Mouse (Mus musculus): ENCODE results near the gene Ppp1r18. TPM values are rescaled to one million over a fixed set of nuclear protein-coding genes. Genes with fewer than 3 reads are reported as not detected.

The Ppp1r18 gene
- total RNA-seq, 4 experiments from 2014 or later = 10.5 to 13.5 (median 11.8) TPM

GRCm38 (mm10) chr17:35909919-35910369 is 44.6 kb downstream of the Ppp1r18 start, which contains the start of gene Atat1:
Gene Atat1 (minus strand): TSS chr17:35910075.
- DNase-seq (ENCODE audit: low spot score) = peak; percentile 94

- no peak for DNase-seq (ENCODE audit: low spot score)
Measured at GRCm38 (mm10) chr17:35914975-35915374, 49.6 kb downstream of the Ppp1r18 start.

- no peak for DNase-seq (ENCODE audit: low spot score)
Measured at GRCm38 (mm10) chr17:35915538-35916296, 50.3 kb downstream of the Ppp1r18 start.

DNA sequence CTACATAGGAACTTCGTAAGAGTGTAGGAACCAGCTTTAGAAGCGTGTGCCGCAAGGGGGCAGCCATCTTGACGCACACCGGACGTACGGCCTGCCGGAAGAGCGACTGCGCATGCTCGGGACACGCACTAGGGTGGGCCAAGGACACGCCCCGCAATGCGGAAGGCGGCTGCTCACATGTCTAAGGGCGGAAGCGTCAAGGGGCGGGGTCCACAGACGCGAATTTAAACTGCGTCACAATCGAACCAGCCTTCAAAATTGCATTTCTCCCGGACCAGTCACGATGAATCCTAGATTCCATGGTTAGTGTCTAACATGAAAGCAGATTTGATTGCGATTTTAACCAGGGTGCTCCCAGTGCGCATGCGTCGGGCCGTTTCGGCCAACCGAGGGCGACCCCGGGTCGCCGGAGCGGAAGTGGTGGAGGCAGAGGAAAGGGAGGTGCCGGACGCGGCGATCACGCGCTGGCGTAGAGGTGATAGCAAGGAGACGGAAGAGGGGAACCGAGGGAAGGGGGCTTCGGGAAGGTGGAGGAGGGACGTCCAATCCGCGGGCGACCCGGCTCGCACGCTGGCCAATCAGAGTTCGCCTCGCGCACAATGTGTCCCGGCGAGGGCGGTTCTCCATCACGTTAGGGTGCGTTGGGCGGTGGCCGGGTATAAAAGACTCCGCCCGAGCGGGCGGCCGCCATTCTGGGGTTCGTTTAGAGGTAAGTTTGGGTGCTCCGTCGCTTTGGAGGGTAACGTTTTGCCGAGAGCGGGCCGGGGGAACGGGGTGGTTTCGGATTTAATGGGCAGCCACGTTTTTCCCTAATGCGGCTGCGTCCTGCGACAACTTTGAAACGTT is 51.1 kb downstream of the Ppp1r18 start, which contains the start of the genes Mrps18b and Ppp1r10:
Gene Mrps18b (minus strand): TSS at position 93 of the 846 bp plus-strand sequence.
Gene Ppp1r10 (plus strand): TSS at position 138 of the 846 bp plus-strand sequence.
- DNase-seq (ENCODE audit: low spot score) = peak; percentile 99

DNA sequence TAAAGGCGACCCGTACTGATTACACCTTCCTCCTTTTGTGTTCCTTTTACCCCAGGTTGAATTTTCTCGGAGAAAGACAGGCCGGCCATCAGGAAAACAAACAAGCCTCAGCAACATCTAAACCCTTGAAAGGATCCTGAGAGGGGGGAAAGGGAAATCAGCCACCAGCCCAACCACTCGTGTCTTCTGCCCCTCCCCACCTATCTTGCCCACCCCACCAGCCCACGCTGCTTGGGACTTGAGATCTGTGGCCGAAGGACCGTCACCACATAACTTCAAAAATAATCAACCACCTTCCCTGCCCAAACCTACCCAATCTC is 51.7 kb downstream of the Ppp1r18 start:
- DNase-seq (ENCODE audit: low spot score) = no peak

DNA sequence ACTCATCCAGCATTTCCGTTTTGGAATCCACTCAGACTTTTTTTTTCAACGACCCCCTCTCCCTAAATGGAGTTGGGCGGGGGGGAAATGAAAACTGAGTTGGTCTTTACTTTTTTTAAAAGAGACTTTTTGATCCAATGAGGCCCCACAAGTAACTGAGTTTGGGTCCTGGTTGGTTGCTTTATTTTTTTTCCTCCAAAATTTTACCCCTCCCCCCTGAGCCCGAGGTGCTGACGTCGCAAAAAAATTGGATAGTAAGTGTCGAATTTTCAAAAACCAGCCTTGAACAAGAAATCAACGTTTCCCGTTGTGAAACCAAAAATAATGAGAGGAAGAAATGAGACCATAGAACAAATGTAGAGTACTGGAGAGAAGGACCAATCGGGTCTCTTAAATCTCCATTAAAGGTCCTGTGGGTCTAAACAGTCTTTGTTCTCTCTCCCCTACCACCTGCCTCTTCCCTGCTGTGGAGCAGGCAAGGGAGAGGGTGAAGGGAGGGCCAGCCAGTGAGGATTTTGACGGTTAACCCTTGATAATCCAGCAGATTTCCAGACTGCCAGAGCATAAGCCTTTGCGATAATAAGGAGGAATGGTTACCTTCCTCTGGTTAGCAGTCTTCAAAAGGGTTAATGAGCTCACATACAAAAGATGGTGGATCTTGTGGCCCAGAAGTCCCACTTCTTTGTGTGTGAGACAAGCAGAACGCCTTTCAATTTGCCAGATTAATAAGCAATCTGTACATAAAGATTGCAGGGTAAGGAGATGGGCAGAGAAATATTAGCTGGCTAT is 52.3 kb downstream of the Ppp1r18 start:
- peak; percentile 44 for DNase-seq (ENCODE audit: low spot score)

DNA sequence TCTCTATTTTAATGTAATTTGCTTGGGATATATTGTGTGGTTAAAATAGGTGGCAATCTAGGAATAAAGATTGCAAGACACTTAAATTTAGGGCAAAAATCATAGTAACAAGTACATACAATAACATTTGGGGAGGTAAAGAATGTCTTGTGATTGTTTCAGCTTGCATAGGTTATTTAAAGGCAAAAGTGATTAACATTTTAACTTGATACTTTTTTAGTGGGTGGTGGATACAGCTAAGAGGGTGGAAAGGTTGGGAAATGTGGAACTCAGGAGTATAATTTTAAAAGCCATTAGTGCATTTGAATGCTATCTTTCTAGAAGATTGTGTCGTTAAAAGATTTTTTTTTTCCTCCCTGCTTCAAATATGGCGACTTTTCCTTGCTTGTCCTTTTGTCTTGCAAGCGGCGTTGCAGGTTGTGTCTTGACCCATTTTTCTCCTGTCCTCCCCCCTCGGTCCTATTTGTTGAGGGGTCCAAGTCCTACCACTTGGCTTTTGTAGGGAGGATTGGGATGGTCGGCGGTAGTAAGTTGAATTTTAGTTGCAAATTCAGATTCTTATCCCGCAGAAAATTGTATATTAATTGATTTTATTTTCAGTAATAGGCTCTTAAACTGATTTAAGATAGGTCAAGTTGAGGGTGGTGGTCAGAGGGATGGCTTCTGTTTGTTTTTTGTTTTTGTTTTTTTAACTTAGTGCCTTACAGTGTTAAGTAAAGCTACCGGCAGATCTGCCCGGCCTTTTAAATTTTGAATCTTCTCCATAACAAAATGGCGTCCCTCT is 53.1 kb downstream of the Ppp1r18 start:
- DNase-seq (ENCODE audit: low spot score) = peak; percentile 70

DNA sequence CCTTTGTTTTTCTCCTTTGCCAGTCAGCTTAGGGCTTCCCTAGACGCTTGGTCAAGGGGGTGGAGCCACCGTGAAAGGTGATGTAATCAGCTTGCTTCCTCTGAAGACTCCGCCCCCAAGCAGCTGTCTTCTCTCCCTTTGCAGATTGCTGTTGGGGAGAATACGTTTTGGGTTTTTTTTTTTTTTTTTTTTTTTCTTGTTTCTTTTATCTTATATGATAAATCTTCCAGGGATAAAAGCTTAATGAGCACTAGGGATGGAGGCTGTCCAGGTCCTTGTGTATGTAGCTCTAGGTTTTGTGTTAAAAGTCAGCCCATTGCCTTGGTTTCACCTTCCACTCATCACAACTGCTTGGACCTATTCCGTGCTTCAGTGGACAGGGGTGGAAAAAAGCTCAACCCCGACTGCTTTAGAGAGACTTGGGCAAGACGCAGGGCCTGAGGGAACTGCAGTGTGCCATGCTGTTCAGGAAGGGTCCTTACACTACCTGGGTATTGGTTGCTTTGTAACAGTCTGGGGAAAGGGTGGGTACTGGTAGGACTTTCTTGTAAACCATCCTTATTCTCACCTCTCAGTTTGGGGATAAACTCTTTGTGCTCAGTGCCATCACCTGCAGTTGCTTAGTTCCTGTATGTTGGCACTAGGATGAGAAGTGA is 53.8 kb downstream of the Ppp1r18 start:
- peak; percentile 97 for DNase-seq (ENCODE audit: low spot score)

DNA sequence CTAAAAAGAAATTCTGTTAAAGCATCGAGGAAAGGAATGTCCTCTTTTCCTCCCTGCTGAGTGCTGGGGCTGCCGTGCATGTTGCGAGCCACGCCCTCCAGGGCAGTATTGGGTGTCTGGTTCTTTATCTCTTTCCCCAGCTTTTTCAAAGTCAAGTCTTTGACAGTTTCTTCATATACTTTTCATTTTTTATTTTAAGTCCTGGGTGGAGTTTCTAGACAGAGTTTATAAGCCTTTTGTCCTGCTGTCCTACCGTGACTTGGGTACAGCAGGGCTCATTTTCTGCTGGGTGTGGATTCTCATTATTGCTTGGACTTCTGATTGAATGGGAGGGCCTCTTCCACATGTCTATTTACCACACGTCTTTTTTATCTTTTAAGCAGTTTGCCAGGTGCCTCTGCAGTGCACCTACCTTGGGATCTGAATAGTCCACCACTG is 54.5 kb downstream of the Ppp1r18 start:
- no peak for DNase-seq (ENCODE audit: low spot score)

GRCm38 (mm10) chr17:35920384-35920783 is 55.0 kb downstream of the Ppp1r18 start:
- DNase-seq (ENCODE audit: low spot score) = no peak

GRCm38 (mm10) chr17:35920862-35921562 is 55.6 kb downstream of the Ppp1r18 start:
- DNase-seq (ENCODE audit: low spot score) = no peak

DNA sequence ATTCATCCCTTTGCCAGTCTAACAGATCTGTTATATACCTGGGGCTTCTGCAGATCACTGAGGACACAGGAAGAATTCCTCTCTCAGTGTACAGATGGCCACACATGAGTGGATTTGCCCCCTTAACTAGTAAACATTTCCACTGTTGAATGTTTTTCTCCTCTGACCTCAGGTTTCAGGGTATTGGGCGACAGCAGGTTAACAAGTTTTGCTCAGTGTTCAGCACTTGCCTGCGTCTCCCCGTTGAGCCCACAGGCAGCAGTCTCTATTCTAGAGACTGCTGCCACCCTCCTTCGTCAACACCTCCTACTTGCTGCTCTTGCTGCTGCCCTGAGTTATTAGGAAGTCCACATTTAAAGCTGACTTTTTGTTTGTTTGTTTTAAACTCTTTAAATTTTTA is 56.3 kb downstream of the Ppp1r18 start:
- no peak for DNase-seq (ENCODE audit: low spot score)

GRCm38 (mm10) chr17:35922566-35922965 is 57.2 kb downstream of the Ppp1r18 start:
- no peak for DNase-seq (ENCODE audit: low spot score)

- no peak for DNase-seq (ENCODE audit: low spot score)
Measured at GRCm38 (mm10) chr17:35923281-35923680, 57.9 kb downstream of the Ppp1r18 start.

Small RNA genes within 50 kb of the gene (microRNA-seq; reads per million reads assigned to microRNA genes)
- gene Gm28033 (not detected), gene Mir1894 (not detected)

Other genes with a start within 250 kb of the Ppp1r18 start
- not detected for gene Gm9573, start 239.0 kb upstream of the Ppp1r18 start, total RNA-seq (2022)
- not detected for gene Mucl3, start 221.9 kb upstream of the Ppp1r18 start, total RNA-seq (2022)
- gene Vars2, start 198.0 kb upstream of the Ppp1r18 start, total RNA-seq (2022) = 10 to 100 TPM; 30.4 to 34.9 (median 31.8) TPM
- gene Gtf2h4, start 191.9 kb upstream of the Ppp1r18 start, total RNA-seq (2022) = 10 to 100 TPM; 18.4 to 22.2 (median 21.2) TPM
- 10 to 100 TPM; 23.8 to 30.0 (median 29.5) TPM for gene Ddr1, start 161.0 kb upstream of the Ppp1r18 start, total RNA-seq (2022)
- gene Ier3, start 43.9 kb upstream of the Ppp1r18 start, total RNA-seq (2022) = 10 to 100 TPM; 31.3 to 64.3 (median 38.9) TPM
- gene Flot1, start 42.4 kb upstream of the Ppp1r18 start, total RNA-seq (2022) = 100 to 1,000 TPM; 154 to 174 (median 157) TPM
- gene Tubb5, start 27.3 kb upstream of the Ppp1r18 start, total RNA-seq (2022) = 10 to 100 TPM; 65.2 to 94.6 (median 72.1) TPM
- 10 to 100 TPM; 11.5 to 12.8 (median 12.0) TPM for gene Mdc1, start 24.1 kb upstream of the Ppp1r18 start, total RNA-seq (2022)
- 1 to 10 TPM; 1.7 to 2.9 (median 1.8) TPM for gene Nrm, start 4.3 kb upstream of the Ppp1r18 start, total RNA-seq (2022)
- 10 to 100 TPM; 18.7 to 20.8 (median 20.1) TPM for gene Dhx16, start 14.2 kb downstream of the Ppp1r18 start, total RNA-seq (2022)
- 100 to 1,000 TPM in 3 of 4 experiments, 10 to 100 TPM in 1; 85.5 to 115 (median 106) TPM for gene 2310061I04Rik, start 31.8 kb downstream of the Ppp1r18 start, total RNA-seq (2022)
- 1 to 10 TPM; 6.6 to 9.3 (median 8.3) TPM for gene Atat1, start 44.5 kb downstream of the Ppp1r18 start, total RNA-seq (2022)
- gene Mrps18b, start 50.8 kb downstream of the Ppp1r18 start, total RNA-seq (2022) = 10 to 100 TPM; 56.1 to 73.8 (median 57.0) TPM
- gene Ppp1r10, start 50.8 kb downstream of the Ppp1r18 start, total RNA-seq (2022) = 10 to 100 TPM; 22.7 to 42.3 (median 25.8) TPM
- 10 to 100 TPM; 70.8 to 76.2 (median 72.2) TPM for gene Abcf1, start 104.2 kb downstream of the Ppp1r18 start, total RNA-seq (2022)
- 10 to 100 TPM; 32.1 to 41.0 (median 35.1) TPM for gene Gnl1, start 114.3 kb downstream of the Ppp1r18 start, total RNA-seq (2022)
- gene Prr3, start 114.6 kb downstream of the Ppp1r18 start, total RNA-seq (2022) = 1 to 10 TPM; 2.0 to 4.0 (median 2.9) TPM
- 1 to 10 TPM; 6.1 to 7.4 (median 7.1) TPM for gene H2-T24, start 155.0 kb downstream of the Ppp1r18 start, total RNA-seq (2022)
- gene H2-T23, start 167.3 kb downstream of the Ppp1r18 start, total RNA-seq (2022) = 10 to 100 TPM; 26.8 to 28.5 (median 27.9) TPM
- 10 to 100 TPM; 10.4 to 14.0 (median 13.0) TPM for gene H2-T22, start 177.2 kb downstream of the Ppp1r18 start, total RNA-seq (2022)
- not detected for gene Gm6034, start 177.4 kb downstream of the Ppp1r18 start, total RNA-seq (2022)
- 1 to 10 TPM; 4.0 to 5.5 (median 4.9) TPM for gene Gm11127, start 192.8 kb downstream of the Ppp1r18 start, total RNA-seq (2022)